Mouse (Mus musculus) ZHBTc4 (cell line): ENCODE results near the gene Fam173b.

ENCODE experiments used
- DNase-seq: peaks from one replicate; pipeline ENCODE4 v3.0.0-alpha.2; 2011; ENCODE audit warnings: low read depth, low spot score

Fam173b gene

DNA sequence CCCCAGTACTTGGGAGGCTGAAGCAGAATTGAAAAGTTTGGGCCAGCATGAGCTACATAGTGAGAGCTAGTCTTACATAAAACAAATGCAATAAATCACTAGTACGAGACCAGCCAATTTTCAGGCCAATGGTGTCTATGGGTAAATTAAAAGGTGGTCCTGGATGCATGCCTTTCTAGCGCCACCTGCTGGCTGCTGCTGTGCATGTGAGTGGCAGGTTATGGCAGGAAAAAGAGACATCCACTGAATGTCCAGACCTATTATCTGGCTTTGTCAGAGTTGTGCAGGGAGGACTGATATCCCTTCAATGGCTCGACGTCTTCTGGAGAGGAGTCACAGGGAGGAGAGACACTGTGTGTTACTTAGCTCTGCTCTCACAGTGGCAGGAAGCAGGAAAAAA is 15.1 kb upstream of the Fam173b start:
- peak; percentile 89 for DNase-seq

DNA sequence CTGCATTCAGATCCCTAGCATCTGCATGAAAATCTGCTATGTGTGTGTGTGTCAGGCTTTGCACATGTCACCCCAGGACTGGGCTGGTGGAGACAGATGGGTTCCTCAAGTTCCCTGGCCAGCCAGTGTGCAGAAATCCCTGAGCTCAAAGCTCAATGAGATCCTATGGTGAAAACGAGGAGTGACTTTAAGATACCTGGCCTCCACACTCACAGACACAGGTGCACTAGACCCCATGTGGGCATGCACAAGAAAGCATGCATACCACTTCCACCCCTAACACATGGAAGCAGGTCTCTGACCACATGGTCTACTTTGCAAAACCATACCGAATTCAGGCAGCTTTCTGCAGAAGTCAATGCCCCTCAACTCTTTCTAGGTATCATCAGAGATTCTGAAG is 13.9 kb upstream of the Fam173b start:
- no peak for DNase-seq

DNA sequence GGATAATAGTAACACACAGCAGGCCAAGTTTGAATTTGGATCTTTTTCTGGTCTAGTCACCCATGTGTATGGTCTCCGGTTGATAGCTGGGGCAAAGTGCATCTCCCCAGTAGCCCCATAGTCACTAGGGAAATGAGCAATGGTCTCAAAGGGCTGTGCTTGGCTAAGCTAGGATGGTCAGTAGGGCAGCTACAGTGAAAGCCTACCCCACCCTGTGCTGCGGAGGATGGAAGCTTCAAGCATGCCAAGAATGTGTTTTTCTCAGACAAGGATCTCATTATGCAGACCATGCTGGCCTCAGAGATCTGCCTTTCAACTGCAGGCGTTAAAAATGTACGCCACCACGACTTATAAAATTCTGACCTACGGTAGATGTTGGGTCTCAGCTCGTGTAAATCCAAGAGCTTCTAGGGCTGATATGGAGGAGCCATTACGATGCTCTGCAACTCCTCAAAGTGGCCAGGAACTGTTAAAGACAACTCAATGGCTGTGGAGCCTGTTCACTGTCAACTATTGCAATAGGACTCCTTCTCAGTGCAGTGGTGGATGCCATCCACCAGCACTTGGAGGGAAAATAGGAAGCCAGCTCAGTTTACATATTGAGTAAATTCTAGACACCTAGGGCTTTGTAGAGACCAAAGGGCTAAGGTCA is 12.5 kb upstream of the Fam173b start:
- DNase-seq = no peak

DNA sequence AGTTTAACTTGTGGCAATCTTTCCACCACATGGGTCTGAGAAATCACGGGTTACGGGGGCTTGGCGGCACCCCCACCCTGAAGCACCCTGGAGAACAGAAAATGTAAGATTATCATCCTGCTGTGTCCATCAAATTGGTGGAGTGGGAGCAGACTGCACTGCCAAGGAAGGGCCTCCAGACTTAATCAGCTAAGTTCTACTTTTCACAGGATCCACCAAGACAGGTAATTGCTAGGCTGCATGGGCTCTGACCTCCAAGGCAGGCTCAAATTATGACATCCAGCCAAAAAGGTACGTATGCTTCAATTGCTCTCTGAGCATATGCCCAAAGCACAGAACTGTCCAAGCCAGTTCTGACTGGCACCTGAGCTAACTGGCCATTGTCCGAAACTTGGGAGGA is 11.5 kb upstream of the Fam173b start:
- DNase-seq = no peak

DNA sequence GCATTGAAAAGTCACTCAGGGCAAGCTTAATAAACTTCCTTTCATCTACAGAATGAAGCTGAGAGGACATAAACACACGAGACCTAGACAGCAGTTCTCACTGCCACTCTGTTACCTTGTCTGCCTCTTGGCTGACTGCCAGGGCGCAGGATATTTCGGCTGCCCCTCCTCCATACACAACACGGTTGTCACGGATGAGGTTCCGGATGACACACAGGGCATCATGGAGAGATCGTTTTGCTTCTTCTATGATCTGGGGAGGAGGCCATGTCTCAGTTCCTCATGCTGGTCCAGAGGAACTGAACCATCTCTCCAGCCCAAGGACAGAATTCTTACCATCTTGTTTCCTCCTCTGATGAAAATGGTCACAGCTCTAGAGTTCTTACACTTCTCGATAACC is 9.1 kb upstream of the Fam173b start:
- DNase-seq = no peak

DNA sequence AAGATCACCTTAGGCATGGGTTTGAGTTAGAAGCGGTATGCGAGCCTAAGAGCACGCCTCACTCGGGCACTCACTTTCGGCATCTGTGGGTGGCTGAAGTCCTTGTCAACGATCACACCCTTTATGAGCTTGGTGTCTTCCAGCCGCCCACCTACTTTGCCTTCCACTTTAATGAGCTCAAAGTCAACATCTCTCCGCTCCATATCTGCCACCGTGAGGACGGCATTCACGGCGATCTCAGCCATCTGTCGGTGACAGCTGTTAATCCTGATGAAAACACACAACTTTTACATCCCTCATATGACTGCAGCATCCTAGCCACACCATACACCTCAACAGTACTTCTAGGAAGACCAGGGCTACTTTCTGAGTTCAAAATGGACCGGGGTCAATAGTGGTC is 7.4 kb upstream of the Fam173b start:
- DNase-seq = no peak

DNA sequence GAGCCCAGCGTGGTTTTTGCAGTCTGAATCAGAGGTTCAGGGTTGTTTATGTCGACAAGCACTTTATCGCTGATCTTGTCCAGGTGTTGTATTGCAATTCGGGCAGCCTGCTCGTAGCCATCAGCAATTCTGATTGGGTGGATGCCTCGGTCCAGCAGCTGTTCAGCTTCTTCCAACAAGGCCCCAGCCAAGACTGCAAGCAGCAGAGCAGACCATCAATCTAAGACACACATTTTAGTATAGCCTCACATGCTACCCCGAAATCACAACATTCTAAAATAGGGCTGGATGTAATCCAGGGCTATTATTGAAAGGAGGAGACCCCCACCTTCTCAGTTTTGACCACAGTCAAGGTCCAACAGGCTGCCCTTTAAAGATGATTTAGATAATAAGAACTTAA is 6.0 kb upstream of the Fam173b start:
- DNase-seq = no peak

DNA sequence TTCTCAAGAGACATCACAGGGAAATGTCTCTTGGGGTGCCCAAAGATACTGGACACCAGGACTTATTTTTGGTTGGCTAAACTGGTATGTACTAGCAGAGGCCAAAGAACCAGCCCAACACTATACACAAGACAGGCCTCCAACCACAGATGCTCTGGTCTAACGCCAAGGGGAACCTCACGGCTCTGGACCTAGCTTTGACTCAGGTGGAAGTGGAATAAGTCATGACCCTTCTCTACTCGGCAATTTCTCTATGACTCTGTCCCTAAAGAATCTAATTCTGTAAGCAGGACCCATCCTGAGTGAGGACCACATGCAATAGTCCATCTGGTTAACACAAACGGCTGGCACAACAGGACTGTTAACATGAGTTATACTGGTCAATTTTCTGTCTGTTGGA is 1.8 kb upstream of the Fam173b start:
- DNase-seq = no peak

DNA sequence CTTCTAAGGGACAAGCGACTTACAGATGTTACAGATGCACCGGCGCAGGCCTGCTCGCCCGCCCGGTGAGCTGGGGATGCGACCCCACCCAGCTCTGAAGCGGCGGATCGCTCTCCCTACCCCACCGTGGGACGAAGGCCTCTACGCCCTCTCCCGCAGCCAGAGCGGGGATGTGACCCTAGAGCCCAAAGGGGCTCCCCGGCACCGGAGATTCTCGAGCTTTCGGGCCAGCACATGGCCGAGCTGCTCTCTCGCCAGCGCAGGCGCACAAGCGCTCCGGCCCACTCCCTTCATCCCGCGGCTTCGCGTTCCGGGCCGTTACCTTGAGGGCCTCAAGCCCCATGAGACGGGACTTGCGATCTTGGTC is 390 bp upstream of the Fam173b start:
- no peak for DNase-seq

DNA sequence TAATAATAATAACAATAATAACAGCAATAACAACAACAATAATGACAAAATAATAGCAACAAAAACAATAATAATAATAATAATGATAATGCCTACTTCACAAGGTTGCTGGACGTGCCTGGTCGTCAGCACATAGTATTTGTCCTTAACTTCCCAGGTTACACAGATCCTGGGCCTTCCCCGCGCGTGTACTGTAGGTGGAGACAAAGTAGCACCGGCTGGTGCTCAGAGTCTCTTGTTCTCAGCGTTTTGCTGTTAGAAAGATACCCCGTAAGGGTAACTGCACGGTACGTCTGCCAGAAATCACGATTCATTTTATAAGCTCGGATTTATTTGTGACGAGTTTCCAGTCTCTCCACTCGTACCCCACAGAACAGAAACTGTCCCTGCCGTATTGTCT is 774 bp downstream of the Fam173b start:
- DNase-seq = no peak

DNA sequence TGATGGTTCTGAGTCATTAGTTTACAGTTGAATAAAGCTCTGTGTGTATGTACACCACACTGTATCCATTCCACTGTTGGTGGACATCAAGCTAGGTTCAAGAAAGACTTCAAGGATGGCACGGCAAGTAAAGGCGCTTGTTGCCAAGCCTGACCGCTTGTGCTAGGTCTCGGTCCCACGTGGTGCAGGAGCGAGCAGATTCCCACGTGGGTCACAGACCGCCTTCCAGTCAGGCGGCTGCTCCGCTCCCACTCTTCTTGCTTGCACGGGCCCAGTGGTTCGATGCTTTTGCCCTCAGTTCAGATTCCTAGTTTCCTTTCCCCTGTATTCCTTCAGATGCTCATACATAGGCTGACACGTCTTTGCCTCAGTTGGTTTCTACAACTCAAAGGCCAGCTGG is 1.5 kb downstream of the Fam173b start:
- DNase-seq = peak; percentile 44

DNA sequence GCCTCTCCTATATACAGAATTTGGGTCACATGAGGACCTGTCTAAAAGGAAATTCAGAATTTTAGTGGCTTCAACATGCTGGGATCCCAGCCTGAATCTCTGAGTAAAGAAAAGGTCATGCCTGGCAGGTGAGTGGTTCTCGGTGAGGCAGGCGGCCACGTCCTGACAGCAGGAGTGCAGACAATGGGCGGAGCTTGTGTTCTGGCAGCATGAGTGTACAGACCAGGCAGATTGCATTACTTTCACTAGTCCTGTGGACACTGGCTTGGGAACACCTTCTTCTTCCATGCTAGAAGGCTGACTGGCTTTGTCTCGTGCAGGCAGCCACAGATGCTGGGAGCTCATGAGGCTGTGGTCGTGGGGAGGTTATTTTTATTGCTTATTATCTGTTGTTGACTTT is 5.2 kb downstream of the Fam173b start:
- no peak for DNase-seq

DNA sequence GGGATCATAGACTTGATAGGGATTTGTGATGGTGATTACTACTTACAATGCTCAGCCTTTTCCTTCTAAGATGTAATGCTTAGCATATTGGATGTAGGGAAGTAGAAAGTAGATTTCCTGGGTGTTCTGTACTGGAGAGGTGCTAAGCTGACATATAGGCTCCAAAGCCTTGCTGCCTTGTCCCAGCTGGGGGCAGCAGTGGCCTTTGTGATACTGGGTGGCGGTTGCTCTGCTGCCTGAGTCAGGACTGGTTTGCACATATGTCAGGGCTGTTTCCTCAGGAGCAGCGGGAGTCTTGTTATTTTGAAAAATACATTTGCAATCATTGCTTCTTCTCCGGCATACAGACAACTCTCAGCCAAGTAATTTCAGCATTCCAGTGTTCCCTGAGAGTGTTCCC is 9.4 kb downstream of the Fam173b start:
- DNase-seq = peak; percentile 46

DNA sequence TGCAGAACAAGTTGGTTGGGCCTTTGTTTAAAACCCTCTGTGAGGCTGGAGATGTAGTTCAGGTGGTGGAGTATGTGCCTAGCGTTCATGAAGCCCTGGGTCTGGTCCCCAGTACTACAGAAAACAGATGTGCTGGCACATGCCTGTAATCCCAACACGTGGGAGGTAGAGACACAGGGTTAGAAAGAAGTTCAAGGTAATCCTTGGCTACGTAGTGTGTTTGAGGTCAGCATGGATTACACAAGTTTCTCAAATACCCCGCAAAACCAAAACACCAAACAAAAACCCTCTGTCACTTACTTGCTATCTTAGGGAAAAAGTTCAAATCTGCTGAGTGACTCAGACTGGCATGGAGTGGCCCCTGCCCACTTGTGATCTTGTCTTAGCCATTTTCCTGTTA is 10.3 kb downstream of the Fam173b start:
- no peak for DNase-seq

DNA sequence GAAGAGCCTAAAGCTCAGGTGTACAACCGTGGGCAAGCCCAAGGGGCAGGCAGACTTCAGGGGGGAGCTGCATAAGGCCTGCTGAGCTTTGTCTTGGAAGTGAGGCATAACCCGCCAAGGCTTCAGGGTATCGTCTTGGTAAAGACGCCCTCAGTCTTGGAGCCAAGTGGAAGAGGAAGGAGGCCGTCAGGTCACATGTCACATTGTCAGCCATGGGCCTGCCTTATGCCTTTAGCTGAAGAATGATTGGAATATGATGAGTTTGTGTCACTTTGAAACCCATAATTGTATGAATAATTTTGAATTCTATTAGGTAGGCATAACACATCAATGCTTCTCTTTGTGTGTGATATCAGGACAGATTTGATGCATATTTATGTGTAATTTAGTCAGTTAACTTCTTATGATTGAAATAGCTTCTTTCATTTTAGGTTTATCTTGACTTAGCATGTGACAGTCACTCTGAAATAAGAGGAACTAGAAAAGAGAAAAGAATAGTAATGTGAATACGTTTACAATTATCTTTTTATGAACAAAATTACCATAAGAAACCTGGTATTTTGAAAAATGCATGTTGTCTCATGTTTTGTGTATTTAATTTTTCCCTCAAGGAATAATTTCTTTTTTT is 12.3 kb downstream of the Fam173b start:
- DNase-seq = no peak

DNA sequence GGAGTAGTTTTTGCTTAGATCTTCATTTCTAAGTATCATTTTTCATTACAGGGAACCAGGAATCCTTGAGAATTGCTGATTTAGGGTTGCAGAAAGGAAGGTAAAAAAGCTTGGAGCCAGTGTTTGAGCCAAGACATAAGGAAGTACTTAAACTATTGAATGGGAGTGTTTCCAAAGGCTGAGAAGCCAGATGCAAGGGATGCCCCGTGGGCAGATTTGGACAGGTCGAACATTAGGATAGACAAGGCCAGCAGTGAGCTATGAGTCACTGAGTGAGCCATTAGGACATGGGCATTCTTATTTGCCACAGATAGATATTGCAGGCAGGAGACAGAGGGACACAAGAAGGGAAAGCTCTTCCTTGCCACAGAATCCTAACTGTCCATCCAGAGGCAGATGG is 13.0 kb downstream of the Fam173b start:
- DNase-seq = no peak

DNA sequence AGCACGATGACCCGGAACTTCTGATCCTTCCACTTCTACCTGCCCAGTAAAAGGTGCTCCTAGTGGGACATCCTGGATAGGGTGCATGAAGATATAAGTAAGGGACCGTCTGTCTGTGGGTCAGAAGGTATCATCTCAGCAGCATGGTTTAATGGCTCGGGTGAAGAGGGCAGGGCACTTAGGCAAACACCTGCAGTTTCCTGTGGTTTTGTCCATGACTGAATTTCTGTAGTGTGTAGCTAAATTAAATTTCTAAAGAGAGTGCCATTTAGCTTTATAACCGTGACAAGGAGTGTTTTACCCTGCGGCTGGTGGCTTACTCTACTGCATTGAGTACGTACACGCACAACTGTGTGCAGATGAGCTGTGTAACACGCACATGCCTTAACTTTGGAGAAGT is 15.6 kb downstream of the Fam173b start:
- DNase-seq = no peak

DNA sequence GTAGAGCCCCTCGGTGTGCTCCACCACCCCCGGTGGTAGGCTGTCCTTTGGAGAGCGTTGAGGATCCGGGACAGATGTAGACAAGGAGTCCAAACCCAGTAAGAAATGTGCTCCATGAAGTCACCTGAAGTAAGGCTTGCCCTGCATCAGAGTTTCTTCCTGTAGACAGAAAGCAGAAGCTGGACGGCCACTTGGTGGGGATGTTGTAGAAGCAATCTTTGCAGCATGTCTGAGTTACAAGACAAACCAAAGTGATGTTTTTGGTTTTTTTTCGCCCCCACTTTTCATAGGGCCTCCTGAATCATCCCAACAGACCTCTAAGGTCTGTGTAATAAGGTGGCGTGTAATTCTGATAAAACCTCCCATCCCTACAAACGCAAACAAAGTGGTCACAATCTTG is 17.9 kb downstream of the Fam173b start:
- no peak for DNase-seq

DNA sequence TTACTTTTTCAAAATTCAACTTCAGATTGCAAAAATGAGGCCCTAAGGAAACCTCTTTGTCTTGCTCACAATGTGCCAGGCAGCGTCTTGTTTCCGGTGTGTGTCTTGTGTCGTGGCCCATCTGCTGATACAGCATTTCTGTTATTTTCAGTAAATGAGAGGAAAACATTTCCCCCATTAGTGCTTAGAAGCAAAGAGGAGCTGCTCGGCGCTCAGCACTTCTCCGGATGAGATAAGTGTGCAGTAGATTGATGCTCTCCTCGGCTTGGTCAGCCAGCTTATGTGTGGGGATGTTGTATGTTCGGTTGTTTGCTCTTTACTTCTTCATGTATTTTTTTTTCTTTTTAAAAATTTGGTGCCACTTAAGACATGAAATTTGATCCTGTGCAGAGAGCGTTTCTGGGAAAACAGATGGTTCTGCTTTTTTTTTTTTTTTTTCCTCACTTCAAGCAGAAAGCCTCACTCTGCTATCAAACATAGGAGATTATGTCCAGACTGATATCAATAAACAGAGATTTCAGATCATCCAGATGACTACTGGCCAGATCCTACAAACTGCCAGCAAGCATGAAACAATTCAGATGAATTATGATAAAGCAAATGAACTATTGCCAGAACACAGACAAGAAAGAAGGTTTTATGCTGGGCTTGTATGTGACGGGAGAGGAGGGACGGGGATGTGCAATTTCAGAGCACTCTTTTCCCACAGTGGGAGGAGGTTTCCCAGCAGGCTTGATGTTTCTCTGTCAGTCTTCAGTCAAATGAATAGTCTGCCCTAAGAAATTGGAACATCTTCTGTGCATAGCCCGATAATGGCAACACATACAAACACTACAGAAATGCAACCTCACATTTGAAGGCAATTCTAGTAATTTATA is 25.9 kb downstream of the Fam173b start:
- no peak for DNase-seq

DNA sequence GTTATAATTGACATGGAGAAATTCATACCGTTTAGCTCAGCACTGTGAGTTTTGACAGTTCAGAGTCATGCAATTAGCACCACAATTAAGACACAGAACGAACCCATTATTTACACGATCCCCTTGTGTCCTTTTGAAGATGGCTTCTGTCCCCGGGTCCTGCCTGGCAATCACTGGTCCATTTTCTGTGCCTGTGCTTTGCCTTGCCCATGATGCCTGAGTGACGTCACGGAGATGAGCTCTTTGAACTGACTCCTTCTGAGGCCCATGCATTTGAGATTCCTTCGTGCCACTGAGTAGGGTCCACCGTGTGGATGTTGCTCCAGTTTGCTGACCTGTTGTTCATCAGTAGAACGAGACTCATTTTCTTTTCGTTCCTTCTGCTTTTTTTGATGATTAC is 26.5 kb downstream of the Fam173b start:
- no peak for DNase-seq

DNA sequence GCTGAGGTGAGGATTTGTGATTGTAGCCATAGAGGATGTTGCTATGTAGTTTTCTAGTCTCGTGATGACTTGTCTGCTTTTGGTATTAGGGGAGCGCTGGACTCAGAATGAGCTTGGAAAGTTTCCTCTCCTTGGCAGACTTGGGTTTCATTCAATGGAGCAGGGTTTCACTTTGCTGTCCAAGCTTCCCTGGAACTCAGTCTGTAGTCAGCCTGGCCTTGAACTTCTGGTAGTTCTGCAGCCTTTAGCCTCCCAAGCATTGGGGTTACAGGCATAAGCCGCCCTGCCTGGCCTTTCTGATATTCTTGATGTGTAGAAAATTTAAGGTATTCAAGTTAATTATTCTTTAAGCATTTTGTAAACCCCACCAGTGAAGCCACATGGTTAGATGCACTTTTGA is 27.9 kb downstream of the Fam173b start:
- DNase-seq = no peak

DNA sequence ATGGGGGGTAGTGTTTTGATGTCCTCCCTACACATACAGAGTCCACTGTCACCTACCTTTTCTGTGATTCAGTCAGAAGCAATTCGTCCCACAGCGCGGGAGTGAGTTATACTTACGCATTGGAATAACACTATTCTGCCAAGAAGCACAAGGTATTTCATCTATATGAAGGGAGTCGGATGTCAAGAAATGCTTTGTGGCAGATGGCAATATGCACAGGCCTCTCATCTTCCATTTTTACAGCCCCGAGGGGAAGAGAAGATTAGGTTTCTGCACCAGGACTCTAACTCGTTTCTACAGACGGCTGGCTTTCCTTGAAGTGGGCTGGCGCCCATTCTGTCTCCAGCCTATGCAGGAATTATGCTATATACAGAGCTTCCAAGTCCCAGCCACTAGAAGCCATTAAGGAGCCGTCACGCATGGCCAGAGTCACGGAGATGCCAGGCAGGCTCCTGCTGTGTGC is 29.8 kb downstream of the Fam173b start:
- no peak for DNase-seq

DNA sequence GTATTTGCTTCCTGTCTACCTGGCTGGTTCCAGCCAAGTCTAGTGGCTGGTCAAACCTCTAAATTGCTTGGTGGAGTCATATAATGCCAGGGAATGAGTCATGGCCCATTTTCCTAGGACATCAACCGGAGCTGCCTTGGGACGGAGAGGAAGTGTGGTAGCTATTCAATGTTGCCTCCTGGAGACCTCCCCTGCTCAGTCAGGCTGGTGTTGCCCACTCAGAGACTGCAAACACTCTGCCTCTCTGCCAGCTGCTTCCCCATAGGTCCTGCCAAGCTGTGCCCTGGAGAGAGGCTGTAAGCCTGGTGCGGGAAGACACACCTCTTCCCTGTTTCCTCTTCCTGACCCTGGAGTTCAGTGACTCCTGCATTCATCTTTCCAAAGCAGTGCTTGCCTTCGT is 30.8 kb downstream of the Fam173b start:
- DNase-seq = no peak
